Mouse (Mus musculus): ENCODE data around the gene Mog. TPM values are rescaled to one million over a fixed set of nuclear protein-coding genes. Genes with fewer than 3 reads are reported as not detected.

The Mog gene
- total RNA-seq, 2 experiments from 2014 or later = not detected

DNA sequence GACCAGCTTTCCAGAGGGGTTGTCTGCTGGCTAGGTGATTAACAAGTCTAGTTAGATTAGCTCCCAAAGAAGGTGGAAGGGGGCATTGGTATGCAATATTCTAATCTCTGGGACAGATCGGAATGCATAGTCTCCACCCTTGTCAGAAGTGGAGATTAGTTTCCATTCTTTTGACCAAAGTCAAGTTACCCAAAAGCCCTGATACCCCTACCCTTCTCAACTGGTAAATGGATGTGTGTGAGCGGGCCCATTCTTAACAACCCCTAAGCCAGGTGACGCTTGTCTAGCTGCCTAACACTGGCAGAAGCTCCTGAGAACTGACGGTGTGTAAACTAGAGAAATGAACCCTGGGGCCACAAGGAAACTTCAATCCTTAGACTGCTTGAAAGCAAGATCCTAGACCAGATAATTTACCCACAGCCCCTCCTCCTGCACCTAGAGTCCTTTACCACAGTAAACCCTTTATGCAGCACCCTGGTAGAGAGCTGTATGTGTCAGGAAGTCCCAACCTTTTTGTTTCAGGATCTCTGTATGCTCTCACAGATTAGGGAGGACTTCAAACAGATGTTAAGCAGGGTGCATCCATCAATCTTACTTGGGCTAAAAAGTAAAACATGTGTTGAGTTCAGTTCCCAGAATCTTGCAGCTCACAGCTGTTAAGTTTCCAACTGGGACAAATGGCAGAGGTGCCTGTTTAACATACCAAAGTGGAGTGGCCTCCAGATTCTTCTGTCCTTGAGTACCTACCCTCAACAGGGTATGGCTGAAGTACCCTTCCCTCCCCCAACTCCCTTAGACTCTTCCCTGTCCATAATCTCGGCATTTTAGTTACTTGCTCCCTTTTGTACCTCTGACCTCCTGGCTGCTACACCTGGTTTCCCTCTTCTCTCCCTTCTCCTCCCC is 40.7 kb downstream of the Mog start:
- TF ChIP-seq CTCF (IDR thresholded peaks at IDR 0.05) = no peak
- peak overlapping the region; percentile 86; the same call in 1 of the 2 replicates for H3K27ac ChIP-seq
- no peak overlapping the region for H3K4me3 ChIP-seq
- intact Hi-C loops (cut with DNase I) = no loop called here
- DNase-seq = no peak

- Histone ChIP-seq H3K27ac (peak overlapping the region; percentile 86), H3K4me3 (peak overlapping the region; percentile 65)
- no peak for DNase-seq
- intact Hi-C loops (cut with DNase I) = no loop called here
- no peak for TF ChIP-seq CTCF (IDR thresholded peaks at IDR 0.05)
Observed at GRCm38 (mm10) chr17:36981845-36982244, 41.4 kb downstream of the Mog start.

- intact Hi-C loops (cut with DNase I) = no loop called here
- Histone ChIP-seq H3K27ac (peak within 1 kb of the TSS; percentile 86), H3K4me3 (peak within 1 kb of the TSS; percentile 65)
- DNase-seq = peak; percentile 67
- TF ChIP-seq CTCF (IDR thresholded peaks at IDR 0.05) = no peak
Observed at GRCm38 (mm10) chr17:36981221-36981813, 41.9 kb downstream of the Mog start, which contains the start of gene 2410137M14Rik. Gene 2410137M14Rik (minus strand): TSS chr17:36981237.

GRCm38 (mm10) chr17:36973271-36973787 is 49.9 kb downstream of the Mog start:
- Histone ChIP-seq H3K27ac (no peak overlapping the region; the same call in 1 of the 2 replicates), H3K4me3 (no peak overlapping the region)
- DNase-seq = no peak
- TF ChIP-seq CTCF (IDR thresholded peaks at IDR 0.05) = no peak
- intact Hi-C loops (cut with DNase I) = no loop called here

- no peak for DNase-seq
- no peak overlapping the region for H3K4me3 ChIP-seq
- TF ChIP-seq CTCF (IDR thresholded peaks at IDR 0.05) = no peak
- no peak overlapping the region; the same call in 1 of the 2 replicates for H3K27ac ChIP-seq
- intact Hi-C loops (cut with DNase I) = no loop called here
Observed at GRCm38 (mm10) chr17:36972791-36973190, 50.4 kb downstream of the Mog start.

DNA sequence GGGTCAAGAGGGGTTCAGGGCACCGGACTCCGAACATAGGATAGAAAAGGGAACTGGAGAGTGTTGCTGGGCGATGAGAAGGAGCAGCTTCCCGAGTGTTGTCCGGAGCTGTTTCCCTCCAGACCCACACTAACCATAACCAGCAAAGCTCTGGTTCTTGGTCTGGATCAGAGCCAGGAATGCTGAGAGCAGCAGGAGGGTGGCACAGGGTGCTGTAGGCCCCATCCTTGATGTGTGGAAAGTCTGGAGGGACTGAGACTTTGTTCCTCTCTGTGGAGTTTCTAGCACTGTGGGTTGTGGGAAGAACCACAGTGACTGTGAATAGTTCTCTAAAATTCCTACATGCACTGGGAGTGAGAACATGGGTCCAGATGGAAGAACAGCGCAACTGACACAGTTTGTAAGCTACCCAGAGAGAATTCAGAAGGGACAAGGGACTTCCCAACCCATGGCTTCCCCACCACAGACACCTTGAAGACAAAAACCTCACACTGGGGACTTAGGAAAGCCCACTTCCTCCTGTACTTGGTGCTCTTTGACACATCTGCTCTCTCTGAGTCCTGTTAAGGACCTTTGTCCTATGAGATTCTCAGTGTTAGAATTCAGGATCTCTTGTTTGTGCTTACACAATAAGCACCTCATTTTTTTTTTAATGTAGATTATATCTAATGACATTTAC is 51.9 kb downstream of the Mog start:
- no peak for DNase-seq
- no peak for TF ChIP-seq CTCF (IDR thresholded peaks at IDR 0.05)
- H3K4me3 ChIP-seq = no peak overlapping the region
- intact Hi-C loops (cut with DNase I) = no loop called here
- no peak overlapping the region for H3K27ac ChIP-seq

GRCm38 (mm10) chr17:36970316-36970890 is 52.8 kb downstream of the Mog start:
- no peak overlapping the region for H3K27ac ChIP-seq
- intact Hi-C loops (cut with DNase I) = no loop called here
- no peak for DNase-seq
- no peak for TF ChIP-seq CTCF (IDR thresholded peaks at IDR 0.05)
- no peak overlapping the region for H3K4me3 ChIP-seq

DNA sequence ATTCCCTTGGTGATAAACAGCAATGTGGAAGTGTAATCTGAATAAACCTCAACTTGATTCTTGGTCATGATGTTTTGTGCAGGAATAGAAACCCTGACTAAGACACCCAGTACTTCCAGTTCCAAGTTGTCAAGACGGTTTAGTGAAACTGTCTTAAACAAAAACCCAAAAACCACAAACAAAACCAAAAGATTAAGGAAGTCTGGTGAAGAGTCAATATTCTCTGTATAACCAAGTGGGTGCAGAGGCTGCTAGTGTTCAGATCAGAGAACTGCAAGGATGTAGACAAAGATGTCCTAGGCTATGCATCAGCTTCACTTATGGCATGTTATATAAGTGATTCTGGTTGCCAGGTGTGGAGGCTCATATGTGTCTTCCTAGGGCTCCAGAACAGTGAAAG is 56.3 kb downstream of the Mog start:
- no peak for DNase-seq
- no peak overlapping the region for H3K27ac ChIP-seq
- no peak for TF ChIP-seq CTCF (IDR thresholded peaks at IDR 0.05)
- no peak overlapping the region for H3K4me3 ChIP-seq
- intact Hi-C loops (cut with DNase I) = no loop called here

DNA sequence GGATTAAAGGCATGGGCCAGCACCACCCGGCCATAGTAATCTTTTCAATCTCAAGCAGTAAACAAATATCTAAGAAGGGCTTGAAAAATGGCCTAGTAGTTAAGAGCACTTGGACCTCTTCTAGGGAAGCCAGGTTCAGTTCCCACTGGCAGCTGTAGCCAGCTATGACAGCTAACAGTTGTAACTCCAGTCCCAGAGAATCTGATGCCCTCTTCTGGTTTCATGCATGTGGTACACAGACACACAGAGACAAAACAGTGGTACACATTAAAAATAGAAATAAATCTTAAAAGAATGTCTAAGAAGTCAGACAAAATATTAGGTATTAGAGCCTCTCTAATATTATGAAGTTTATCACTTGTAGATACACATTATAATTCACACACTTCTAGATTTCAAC is 62.1 kb downstream of the Mog start:
- no peak for DNase-seq
- no peak for TF ChIP-seq CTCF (IDR thresholded peaks at IDR 0.05)
- Histone ChIP-seq H3K27ac (no peak overlapping the region), H3K4me3 (no peak overlapping the region)
- intact Hi-C loops (cut with DNase I) = loop anchor here (5.0 kb wide), 1 partner anchor 91 kb away; no protein-coding TSS in a partner anchor

Other genes with a start within 250 kb of the Mog start
- gene H2-M10.6, start 211.2 kb downstream of the Mog start, total RNA-seq (2021) = not detected
- gene Trim26, start 186.3 kb downstream of the Mog start, total RNA-seq (2021) = 10 to 100 TPM; 18.9 to 23.5 TPM
- gene Trim15, start 156.2 kb downstream of the Mog start, total RNA-seq (2021) = not detected
- not detected for gene Trim10, start 153.8 kb downstream of the Mog start, total RNA-seq (2021)
- gene Trim40, start 133.3 kb downstream of the Mog start, total RNA-seq (2021) = not detected
- not detected for gene Trim31, start 125.3 kb downstream of the Mog start, total RNA-seq (2021)
- under 1 TPM; 0.14 to 0.33 TPM for gene Rnf39, start 80.5 kb downstream of the Mog start, total RNA-seq (2021)
- 10 to 100 TPM; 52.2 to 57.7 TPM for gene Ppp1r11, start 71.7 kb downstream of the Mog start, total RNA-seq (2021)
- 10 to 100 TPM; 17.7 to 23.6 TPM for gene Znrd1, start 64.8 kb downstream of the Mog start, total RNA-seq (2021)
- gene Znrd1as, start 64.8 kb downstream of the Mog start, total RNA-seq (2021) = 10 to 100 TPM; 18.2 to 22.4 TPM
- gene 2410137M14Rik, start 42.2 kb downstream of the Mog start, total RNA-seq (2021) = under 1 TPM in 1 of 2 experiments, not detected in 1; 0.45 TPM
- under 1 TPM in 1 of 2 experiments, not detected in 1; 0.10 TPM for gene H2-M5, start 33.9 kb downstream of the Mog start, total RNA-seq (2021)
- 1 to 10 TPM in 1 of 2 experiments, under 1 TPM in 1; 0.23 to 1.3 TPM for gene Zfp57, start 22.2 kb downstream of the Mog start, total RNA-seq (2021)
- 1 to 10 TPM; 8.5 to 9.1 TPM for gene Gabbr1, start 22.6 kb upstream of the Mog start, total RNA-seq (2021)
- gene Olfr90, start 65.1 kb upstream of the Mog start, total RNA-seq (2021) = not detected
- not detected for gene Olfr91, start 74.9 kb upstream of the Mog start, total RNA-seq (2021)
- gene Olfr92, start 96.7 kb upstream of the Mog start, total RNA-seq (2021) = not detected
- gene Olfr93, start 138.1 kb upstream of the Mog start, total RNA-seq (2021) = not detected
- gene Ubd, start 170.5 kb upstream of the Mog start, total RNA-seq (2021) = not detected
- gene Olfr94, start 177.6 kb upstream of the Mog start, total RNA-seq (2021) = not detected
- gene Olfr95, start 189.7 kb upstream of the Mog start, total RNA-seq (2021) = not detected
- gene Olfr96, start 196.7 kb upstream of the Mog start, total RNA-seq (2021) = not detected
- not detected for gene Olfr97, start 213.9 kb upstream of the Mog start, total RNA-seq (2021)
- gene Olfr98, start 240.4 kb upstream of the Mog start, total RNA-seq (2021) = not detected
- gene H2-M3, start 246.8 kb upstream of the Mog start, total RNA-seq (2021) = 1 to 10 TPM in 1 of 2 experiments, under 1 TPM in 1; 0.77 to 1.6 TPM